Mouse (Mus musculus): ENCODE data around the gene Gm21293. TPM values are rescaled to one million over a fixed set of nuclear protein-coding genes. Genes with fewer than 3 reads are reported as not detected.
"Not testable (repeated sequence)": the region's sequence is repeated elsewhere in the genome, so short reads cannot be mapped to it uniquely, and the experiment has no call there.

Gene Gm21293
- not detected in 2 replicates for polyA plus RNA-seq (2016; fragmentation: Nextera tagmentation; extraction: Ambion mirVana)

DNA sequence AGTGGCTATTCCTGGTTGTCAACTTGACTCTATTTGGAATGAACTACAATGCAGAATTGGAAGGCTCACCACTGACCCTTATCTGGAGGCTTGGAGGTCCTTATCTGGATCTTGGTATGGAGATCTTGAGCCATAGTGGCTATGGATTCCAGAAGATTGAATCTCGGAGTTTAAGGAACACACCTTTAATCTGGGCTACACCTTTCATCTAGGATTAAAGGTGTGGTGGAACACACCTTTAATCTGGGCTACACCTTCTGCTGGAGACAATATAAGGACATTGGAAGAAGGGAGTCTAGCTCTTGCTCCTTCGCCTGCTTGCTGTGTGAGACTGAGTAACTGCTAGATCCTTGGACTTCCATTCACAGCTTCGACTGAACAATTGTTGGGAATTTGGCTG is at the start of gene Gm21293:
Gene Gm21293, plus strand, starts transcription at position 301 of the 400 bp plus-strand sequence.
- not testable (repeated sequence) for H3K4me3 ChIP-seq; H3K36me3 ChIP-seq; H3K9me3 ChIP-seq (replicated peaks); H3K27me3 ChIP-seq; H3K4me1 ChIP-seq; H3K4me2 ChIP-seq (replicated peaks); H3K27ac ChIP-seq; H3K9ac ChIP-seq; ATAC-seq (ENCODE audit: low FRiP score)
- no CpG with 5 or more reads among the region's 3 CpGs for WGBS

DNA sequence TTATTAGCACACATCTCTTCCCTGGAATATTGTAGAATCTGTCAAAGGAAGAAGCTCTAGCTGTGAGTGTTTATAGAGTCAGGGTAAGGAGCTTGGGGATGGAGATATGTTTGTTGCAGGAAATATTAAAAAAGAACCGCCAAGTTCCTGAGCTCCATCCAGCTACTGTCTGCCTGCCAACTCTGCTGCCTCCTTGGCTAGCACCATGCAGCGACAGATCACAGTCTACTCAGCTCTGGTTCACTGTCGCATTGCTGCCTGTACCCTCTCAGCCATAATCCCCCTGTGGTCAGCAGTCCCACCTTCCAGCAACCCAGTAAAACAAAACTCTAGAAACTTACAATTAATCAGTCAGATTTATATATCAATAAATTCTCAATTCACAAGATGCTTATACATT is 32.7 kb upstream of the Gm21293 start:
- Histone ChIP-seq H3K4me2 (replicated peaks) (no peak overlapping the region), H3K27ac (no peak overlapping the region), H3K4me3 (no peak overlapping the region), H3K9ac (no peak overlapping the region), H3K36me3 (no peaks in the 10 kb centered on the region), H3K9me3 (replicated peaks) (no peaks in the 10 kb centered on the region), H3K27me3 (no peaks in the 10 kb centered on the region), H3K4me1 (no peaks in the 10 kb centered on the region)
- WGBS: 82% methylated on average over 3 of the region's 3 CpGs
- ATAC-seq (ENCODE audit: low FRiP score): no peak

DNA sequence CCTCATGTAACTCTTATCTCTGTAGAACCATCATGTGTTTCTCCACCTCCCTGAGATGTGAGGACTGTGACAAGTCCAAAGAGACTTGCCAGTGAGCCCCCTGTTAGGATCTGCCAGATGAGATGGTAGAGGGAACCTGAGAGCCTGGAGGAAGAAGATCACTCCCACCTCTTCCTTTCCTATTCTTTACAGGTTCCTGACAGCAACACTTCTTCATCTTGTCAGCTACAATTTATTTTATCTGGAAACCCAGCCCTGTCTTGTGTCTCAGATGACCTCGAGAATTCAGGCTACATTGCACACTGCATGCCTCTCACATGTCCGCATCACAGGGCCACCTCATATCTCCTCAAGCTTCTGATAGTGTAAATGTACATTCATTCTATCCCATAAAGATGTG is 24.5 kb upstream of the Gm21293 start:
- WGBS: 81% methylated on average over 2 of the region's 2 CpGs
- H3K27ac ChIP-seq: no peak overlapping the region

DNA sequence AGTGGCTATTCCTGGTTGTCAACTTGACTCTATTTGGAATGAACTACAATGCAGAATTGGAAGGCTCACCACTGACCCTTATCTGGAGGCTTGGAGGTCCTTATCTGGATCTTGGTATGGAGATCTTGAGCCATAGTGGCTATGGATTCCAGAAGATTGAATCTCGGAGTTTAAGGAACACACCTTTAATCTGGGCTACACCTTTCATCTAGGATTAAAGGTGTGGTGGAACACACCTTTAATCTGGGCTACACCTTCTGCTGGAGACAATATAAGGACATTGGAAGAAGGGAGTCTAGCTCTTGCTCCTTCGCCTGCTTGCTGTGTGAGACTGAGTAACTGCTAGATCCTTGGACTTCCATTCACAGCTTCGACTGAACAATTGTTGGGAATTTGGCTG is 8.4 kb downstream of the Gm21293 start, which contains the start of gene Gm6763:
Gene Gm6763, plus strand, starts transcription at position 301 of the 400 bp plus-strand sequence.
- H3K27ac ChIP-seq; ATAC-seq (ENCODE audit: low FRiP score); H3K36me3 ChIP-seq; H3K4me2 ChIP-seq (replicated peaks); H3K4me3 ChIP-seq; H3K4me1 ChIP-seq; H3K9me3 ChIP-seq (replicated peaks); H3K27me3 ChIP-seq; H3K9ac ChIP-seq: not testable (repeated sequence)
- WGBS: no CpG with 5 or more reads among the region's 3 CpGs

More for the DNA sequence above, 24.5 kb upstream of the Gm21293 start:
- no peaks in the 10 kb centered on the region for H3K4me1 ChIP-seq
- no peaks in the 10 kb centered on the region for H3K9me3 ChIP-seq (replicated peaks)
- H3K9ac ChIP-seq: no peak overlapping the region
- no peak overlapping the region for H3K4me3 ChIP-seq
- H3K36me3 ChIP-seq: no peaks in the 10 kb centered on the region
- no peak for ATAC-seq (ENCODE audit: low FRiP score)
- no peak overlapping the region for H3K4me2 ChIP-seq (replicated peaks)
- H3K27me3 ChIP-seq: no peaks in the 10 kb centered on the region

DNA sequence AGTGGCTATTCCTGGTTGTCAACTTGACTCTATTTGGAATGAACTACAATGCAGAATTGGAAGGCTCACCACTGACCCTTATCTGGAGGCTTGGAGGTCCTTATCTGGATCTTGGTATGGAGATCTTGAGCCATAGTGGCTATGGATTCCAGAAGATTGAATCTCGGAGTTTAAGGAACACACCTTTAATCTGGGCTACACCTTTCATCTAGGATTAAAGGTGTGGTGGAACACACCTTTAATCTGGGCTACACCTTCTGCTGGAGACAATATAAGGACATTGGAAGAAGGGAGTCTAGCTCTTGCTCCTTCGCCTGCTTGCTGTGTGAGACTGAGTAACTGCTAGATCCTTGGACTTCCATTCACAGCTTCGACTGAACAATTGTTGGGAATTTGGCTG is 16.9 kb downstream of the Gm21293 start, which contains the start of gene Gm8764:
Gene Gm8764, plus strand, starts transcription at position 301 of the 400 bp plus-strand sequence.
- not testable (repeated sequence) for ATAC-seq (ENCODE audit: low FRiP score); H3K9ac ChIP-seq; H3K9me3 ChIP-seq (replicated peaks); H3K27me3 ChIP-seq; H3K36me3 ChIP-seq; H3K4me1 ChIP-seq; H3K27ac ChIP-seq; H3K4me2 ChIP-seq (replicated peaks); H3K4me3 ChIP-seq
- WGBS: no CpG with 5 or more reads among the region's 3 CpGs

DNA sequence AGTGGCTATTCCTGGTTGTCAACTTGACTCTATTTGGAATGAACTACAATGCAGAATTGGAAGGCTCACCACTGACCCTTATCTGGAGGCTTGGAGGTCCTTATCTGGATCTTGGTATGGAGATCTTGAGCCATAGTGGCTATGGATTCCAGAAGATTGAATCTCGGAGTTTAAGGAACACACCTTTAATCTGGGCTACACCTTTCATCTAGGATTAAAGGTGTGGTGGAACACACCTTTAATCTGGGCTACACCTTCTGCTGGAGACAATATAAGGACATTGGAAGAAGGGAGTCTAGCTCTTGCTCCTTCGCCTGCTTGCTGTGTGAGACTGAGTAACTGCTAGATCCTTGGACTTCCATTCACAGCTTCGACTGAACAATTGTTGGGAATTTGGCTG is 25.4 kb downstream of the Gm21293 start, which contains the start of gene Gm21304:
Gene Gm21304, plus strand, starts transcription at position 301 of the 400 bp plus-strand sequence.
- H3K4me2 ChIP-seq (replicated peaks); H3K9me3 ChIP-seq (replicated peaks); H3K9ac ChIP-seq; H3K27ac ChIP-seq; H3K27me3 ChIP-seq; ATAC-seq (ENCODE audit: low FRiP score); H3K4me3 ChIP-seq; H3K4me1 ChIP-seq; H3K36me3 ChIP-seq: not testable (repeated sequence)
- WGBS: no CpG with 5 or more reads among the region's 3 CpGs

DNA sequence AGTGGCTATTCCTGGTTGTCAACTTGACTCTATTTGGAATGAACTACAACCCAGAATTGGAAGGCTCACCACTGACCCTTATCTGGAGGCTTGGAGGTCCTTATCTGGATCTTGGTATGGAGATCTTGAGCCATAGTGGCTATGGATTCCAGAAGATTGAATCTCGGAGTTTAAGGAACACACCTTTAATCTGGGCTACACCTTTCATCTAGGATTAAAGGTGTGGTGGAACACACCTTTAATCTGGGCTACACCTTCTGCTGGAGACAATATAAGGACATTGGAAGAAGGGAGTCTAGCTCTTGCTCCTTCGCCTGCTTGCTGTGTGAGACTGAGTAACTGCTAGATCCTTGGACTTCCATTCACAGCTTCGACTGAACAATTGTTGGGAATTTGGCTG is 33.9 kb downstream of the Gm21293 start, which contains the start of gene Gm21312:
Gene Gm21312, plus strand, starts transcription at position 301 of the 400 bp plus-strand sequence.
- not testable (repeated sequence) for H3K4me2 ChIP-seq (replicated peaks); H3K9ac ChIP-seq; H3K4me3 ChIP-seq; H3K4me1 ChIP-seq; H3K9me3 ChIP-seq (replicated peaks); H3K36me3 ChIP-seq; H3K27ac ChIP-seq; ATAC-seq (ENCODE audit: low FRiP score); H3K27me3 ChIP-seq
- no CpG with 5 or more reads among the region's 3 CpGs for WGBS

DNA sequence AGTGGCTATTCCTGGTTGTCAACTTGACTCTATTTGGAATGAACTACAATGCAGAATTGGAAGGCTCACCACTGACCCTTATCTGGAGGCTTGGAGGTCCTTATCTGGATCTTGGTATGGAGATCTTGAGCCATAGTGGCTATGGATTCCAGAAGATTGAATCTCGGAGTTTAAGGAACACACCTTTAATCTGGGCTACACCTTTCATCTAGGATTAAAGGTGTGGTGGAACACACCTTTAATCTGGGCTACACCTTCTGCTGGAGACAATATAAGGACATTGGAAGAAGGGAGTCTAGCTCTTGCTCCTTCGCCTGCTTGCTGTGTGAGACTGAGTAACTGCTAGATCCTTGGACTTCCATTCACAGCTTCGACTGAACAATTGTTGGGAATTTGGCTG is 42.4 kb downstream of the Gm21293 start, which contains the start of gene Gm20765:
Gene Gm20765, plus strand, starts transcription at position 301 of the 400 bp plus-strand sequence.
- not testable (repeated sequence) for H3K36me3 ChIP-seq; H3K27me3 ChIP-seq; H3K4me1 ChIP-seq; H3K27ac ChIP-seq; H3K9me3 ChIP-seq (replicated peaks); H3K4me3 ChIP-seq; ATAC-seq (ENCODE audit: low FRiP score); H3K9ac ChIP-seq; H3K4me2 ChIP-seq (replicated peaks)
- WGBS: no CpG with 5 or more reads among the region's 3 CpGs

DNA sequence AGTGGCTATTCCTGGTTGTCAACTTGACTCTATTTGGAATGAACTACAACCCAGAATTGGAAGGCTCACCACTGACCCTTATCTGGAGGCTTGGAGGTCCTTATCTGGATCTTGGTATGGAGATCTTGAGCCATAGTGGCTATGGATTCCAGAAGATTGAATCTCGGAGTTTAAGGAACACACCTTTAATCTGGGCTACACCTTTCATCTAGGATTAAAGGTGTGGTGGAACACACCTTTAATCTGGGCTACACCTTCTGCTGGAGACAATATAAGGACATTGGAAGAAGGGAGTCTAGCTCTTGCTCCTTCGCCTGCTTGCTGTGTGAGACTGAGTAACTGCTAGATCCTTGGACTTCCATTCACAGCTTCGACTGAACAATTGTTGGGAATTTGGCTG is 51.0 kb downstream of the Gm21293 start, which contains the start of gene Gm4340:
Gene Gm4340, plus strand, starts transcription at position 301 of the 400 bp plus-strand sequence.
- H3K27me3 ChIP-seq; H3K36me3 ChIP-seq; H3K9me3 ChIP-seq (replicated peaks); H3K4me1 ChIP-seq; H3K27ac ChIP-seq; H3K4me2 ChIP-seq (replicated peaks); ATAC-seq (ENCODE audit: low FRiP score); H3K9ac ChIP-seq; H3K4me3 ChIP-seq: not testable (repeated sequence)
- no CpG with 5 or more reads among the region's 3 CpGs for whole genome bisulfite sequencing

Other genes with a start within 250 kb of the Gm21293 start
- not detected in 2 replicates for gene Gm6763, start 8.5 kb downstream of the Gm21293 start, polyA plus RNA-seq (2016; fragmentation: Nextera tagmentation; extraction: Ambion mirVana)
- gene Gm8764, start 17.0 kb downstream of the Gm21293 start, polyA plus RNA-seq (2016; fragmentation: Nextera tagmentation; extraction: Ambion mirVana): not detected in 2 replicates
- not detected in 2 replicates for gene Gm21304, start 25.5 kb downstream of the Gm21293 start, polyA plus RNA-seq (2016; fragmentation: Nextera tagmentation; extraction: Ambion mirVana)
- not detected in 2 replicates for gene Gm21312, start 34.0 kb downstream of the Gm21293 start, polyA plus RNA-seq (2016; fragmentation: Nextera tagmentation; extraction: Ambion mirVana)
- gene Gm20765, start 42.5 kb downstream of the Gm21293 start, polyA plus RNA-seq (2016; fragmentation: Nextera tagmentation; extraction: Ambion mirVana): not detected in 2 replicates
- not detected in 2 replicates for gene Gm4340, start 51.1 kb downstream of the Gm21293 start, polyA plus RNA-seq (2016; fragmentation: Nextera tagmentation; extraction: Ambion mirVana)